Mouse (Mus musculus): ENCODE data around the gene Dpep2nb.

GRCm38 (mm10) chr8:105988546-105988945, 17.2 kb downstream of the Dpep2nb start:
- TF ChIP-seq CTCF (IDR thresholded peaks at IDR 0.05; ENCODE audit: control insufficient read depth, insufficient read depth, low read length) (no peak), POLR2A (IDR thresholded peaks at IDR 0.05; ENCODE audit: borderline replicate concordance, control insufficient read depth, low read depth, low read length) (no peak)
